Mouse (Mus musculus) heart, adult 2 months (tissue): Measurements from ENCODE around the gene Tor3a.

ENCODE experiments used
- CTCF ChIP-seq: fragments of 200-600 bp; IDR thresholded peaks from 2 replicates; pipeline ENCODE4 v1.8.1; 2022; ENCODE audit warnings: antibody characterized with exemption, mild to moderate bottlenecking, moderate library complexity
- EP300 ChIP-seq: fragments of 200-500 bp; IDR thresholded peaks from 2 replicates; pipeline ENCODE4 v1.6.1; 2011; ENCODE audit warnings: low read depth, low read length, control low read depth; ENCODE audit not compliant: insufficient read depth
- POLR2A ChIP-seq: fragments of 200-500 bp; IDR thresholded peaks from 2 replicates; pipeline ENCODE4 v1.6.1; 2011; ENCODE audit warnings: mild to moderate bottlenecking, low read depth, low read length, control low read depth; ENCODE audit not compliant: insufficient read depth

DNA sequence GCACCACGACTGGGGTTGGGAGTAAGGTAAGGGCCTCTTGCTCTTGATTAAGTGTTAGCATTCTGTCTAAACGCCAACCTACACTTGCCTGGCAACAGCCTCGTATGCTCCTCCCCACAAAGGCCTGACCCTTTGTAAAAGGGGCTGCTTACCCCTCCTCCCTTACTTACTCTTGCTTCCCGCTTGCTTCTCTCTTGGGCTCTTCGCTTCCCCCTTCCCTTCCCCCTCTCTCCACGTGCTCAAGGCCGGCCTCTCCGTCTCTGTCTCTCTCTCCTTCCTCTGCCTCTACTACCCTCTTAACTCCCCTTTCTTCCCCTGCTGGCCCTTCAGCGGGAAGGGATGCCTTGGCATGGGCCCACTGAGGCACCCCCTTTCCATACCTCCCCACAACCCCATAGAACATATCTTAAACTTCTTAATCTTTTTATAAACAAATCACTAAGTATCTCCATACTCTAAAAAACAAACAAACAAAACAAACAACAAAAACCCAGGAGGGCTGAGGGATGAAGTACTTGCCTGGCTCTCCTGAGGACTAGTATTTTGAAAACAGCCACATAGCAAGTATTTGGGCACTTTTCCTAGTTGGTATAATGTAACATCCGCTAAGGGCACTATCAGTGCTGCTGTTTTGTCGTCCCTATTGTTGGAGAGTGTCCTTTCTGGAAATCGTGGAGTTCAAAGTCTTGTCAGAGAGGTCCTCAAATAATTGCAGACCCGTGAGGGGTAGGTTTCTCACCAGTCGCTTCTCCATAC is 1.3 kb downstream of the Tor3a start:
- no peak for TF ChIP-seq POLR2A
- no peak for TF ChIP-seq CTCF
- no peak for TF ChIP-seq EP300
